Mouse (Mus musculus): ENCODE results near the gene Ugt1a10.

DNA sequence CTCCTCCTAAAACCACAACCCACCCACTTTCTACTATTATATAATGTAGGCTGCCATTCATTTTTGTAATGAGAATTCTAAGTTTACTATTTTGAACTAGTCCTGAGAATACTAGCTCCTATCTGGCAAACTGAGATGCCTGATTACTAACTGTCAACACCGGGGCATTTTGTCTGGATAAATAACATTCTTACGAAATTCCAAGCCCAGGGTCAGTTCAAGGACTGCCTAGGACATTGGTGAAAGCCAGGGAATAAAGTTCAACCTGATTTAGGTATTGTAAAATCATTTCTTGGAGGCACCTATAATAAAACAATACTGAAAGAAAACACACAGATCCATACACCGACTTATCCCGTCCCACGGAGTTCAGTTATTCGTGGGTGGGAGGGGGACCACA, 39.8 kb upstream of the Ugt1a10 start:
- TF ChIP-seq CTCF (IDR thresholded peaks at IDR 0.05; ENCODE audit: extremely low read depth, insufficient read length, insufficient replicate concordance, low read depth, low read length) (no peak), POLR2A (IDR thresholded peaks at IDR 0.05; ENCODE audit: low read depth, low read length) (no peak)

Measured in small intestine, adult 2 months (tissue).